Mouse (Mus musculus) liver, embryonic 11.5 days (tissue): ENCODE data around the gene Zmym4. TPM values are rescaled to one million over a fixed set of nuclear protein-coding genes. Genes with fewer than 3 reads are reported as not detected.
A peak's percentile ranks its signal among the peaks of the same experiment; 100 is the strongest.
"Not testable (repeated sequence)": the region's sequence is repeated elsewhere in the genome, so short reads cannot be mapped to it uniquely, and the experiment has no call there.

ENCODE experiments used
- ATAC-seq: fragments of 200-750 bp; cut with Nextera tagmentation; replicated peaks from 2 replicates; pipeline ENCODE4 v1.8.0; 2017; ENCODE audit warnings: moderate number of reproducible peaks, mild to moderate bottlenecking, moderate TSS enrichment, moderate library complexity; ENCODE audit not compliant: low FRiP score
- DNase-seq: peaks from one replicate; pipeline ENCODE4 v3.0.0-alpha.2; 2017; ENCODE audit warnings: low spot score
- H3K27ac ChIP-seq: fragments of 300-500 bp; sonication (generic); 2 replicates; pipeline ENCODE4 v1.5.1; 2014; ENCODE audit warnings: mild to moderate bottlenecking, low read depth, low read length, control low read depth
- H3K27me3 ChIP-seq: fragments of 300-500 bp; sonication (generic); replicated peaks from 2 replicates; pipeline ENCODE4 v1.6.1; 2014; ENCODE audit warnings: low read length, mixed read lengths; ENCODE audit not compliant: control insufficient read depth, insufficient read depth
- H3K36me3 ChIP-seq: fragments of 300-500 bp; sonication (generic); 2 replicates; pipeline ENCODE4 v1.6.1; 2014; ENCODE audit warnings: mild to moderate bottlenecking, low read length, moderate library complexity, mixed read lengths; ENCODE audit not compliant: control insufficient read depth, insufficient read depth
- H3K4me1 ChIP-seq: fragments of 300-500 bp; sonication (generic); replicated peaks from 2 replicates; pipeline ENCODE4 v1.6.1; 2014; ENCODE audit warnings: low read length, mixed read lengths; ENCODE audit not compliant: control insufficient read depth, insufficient read depth
- H3K4me2 ChIP-seq: fragments of 300-500 bp; sonication (generic); 2 replicates; pipeline ENCODE4 v1.6.1; 2014; ENCODE audit warnings: mild to moderate bottlenecking, control low read depth, moderate library complexity
- H3K4me3 ChIP-seq: fragments of 300-500 bp; sonication (generic); 2 replicates; pipeline ENCODE4 v1.5.1; 2014; ENCODE audit warnings: low read depth, low read length, control low read depth
- H3K9ac ChIP-seq: fragments of 300-500 bp; sonication (generic); 2 replicates; pipeline ENCODE4 v1.6.1; 2014; ENCODE audit warnings: low read depth, low read length, control low read depth
- H3K9me3 ChIP-seq: fragments of 300-500 bp; sonication (generic); 2 replicates; pipeline ENCODE4 v1.6.1; 2016; ENCODE audit warnings: low read length, inconsistent platforms, mixed read lengths; ENCODE audit not compliant: control insufficient read depth
- WGBS: fragments of 180-500 bp; shearing (Covaris S2); extraction: QIAGEN DNeasy Blood & Tissue Kit; methylation state at CpG from one replicate; pipeline ENCODE4 v1.1.7; 2014; 5-methylcytosine and 5-hydroxymethylcytosine counted together
- polyA plus RNA-seq: library from polyadenylated mRNA; unstranded; fragments of >200 nt; fragmentation: Nextera tagmentation; extraction: Ambion mirVana; gene quantifications from 2 replicates; pipeline ENCODE4 v1.2.1, GENCODE M21; 2014

The Zmym4 gene
- polyA plus RNA-seq = 13.6 and 13.7 TPM in 2 replicates

DNA sequence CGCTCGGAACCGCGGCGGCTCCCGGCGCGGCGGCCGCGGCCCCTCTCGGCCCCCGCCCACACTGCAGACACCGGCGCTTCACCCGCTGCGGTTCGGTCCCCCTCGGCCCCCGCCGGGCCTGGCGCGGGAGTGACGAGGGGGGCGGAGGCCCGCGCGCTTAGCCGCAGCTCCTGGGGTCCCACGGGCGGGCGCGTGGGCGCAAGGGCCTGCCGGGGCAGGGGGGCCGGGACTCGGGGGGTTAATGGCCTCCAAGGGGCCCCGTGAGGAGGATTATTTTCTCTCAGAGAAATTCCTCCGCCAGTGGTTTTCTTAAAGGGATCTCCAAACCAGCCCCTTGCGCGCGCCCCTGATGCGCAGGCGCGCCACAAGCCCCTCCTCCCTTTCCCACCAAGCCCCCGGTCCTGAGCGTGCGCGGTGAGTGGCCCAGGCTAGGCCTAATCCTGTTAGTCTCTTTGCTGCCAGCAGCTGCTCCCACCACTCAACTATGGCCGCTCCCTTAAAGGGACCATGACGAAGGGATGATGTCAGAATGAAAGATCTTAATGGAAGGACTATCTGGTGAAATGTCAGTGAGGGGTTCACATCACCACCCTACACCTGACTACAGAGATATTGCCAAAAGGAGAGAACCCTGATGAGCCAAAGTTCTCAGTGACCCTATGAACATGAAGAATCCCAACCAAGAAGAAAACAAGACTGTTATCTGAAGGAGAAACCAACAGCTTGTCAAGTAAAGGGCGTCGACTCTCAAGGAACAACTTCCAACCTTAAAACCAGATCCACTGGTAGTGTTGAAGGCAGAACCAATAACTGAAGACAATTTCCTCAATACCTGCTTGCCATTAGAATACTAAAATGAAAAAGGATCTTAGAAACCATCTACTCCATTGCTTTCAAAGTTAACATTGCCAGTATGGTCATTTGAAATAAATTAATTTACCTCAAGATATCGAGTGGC lies at the start of gene Zmym4:
Zmym4 (minus strand) TSS at position 272 of the 958 bp plus-strand sequence.
- Histone ChIP-seq H3K9me3 (no peaks in the 10 kb centered on the region), H3K4me3 (peak within 1 kb of the TSS; percentile 99), H3K4me2 (peak within 1 kb of the TSS; percentile 73), H3K27ac (peak within 1 kb of the TSS; percentile 89), H3K27me3 (no peaks in the 10 kb centered on the region), H3K36me3 (no peaks in the 10 kb centered on the region), H3K9ac (peak within 1 kb of the TSS; percentile 97), H3K4me1 (no peaks in the 10 kb centered on the region)
- WGBS = 5% methylated on average over 49 of the region's 54 CpGs
- peak; percentile 89 for DNase-seq
- ATAC-seq = peak; percentile 96

DNA sequence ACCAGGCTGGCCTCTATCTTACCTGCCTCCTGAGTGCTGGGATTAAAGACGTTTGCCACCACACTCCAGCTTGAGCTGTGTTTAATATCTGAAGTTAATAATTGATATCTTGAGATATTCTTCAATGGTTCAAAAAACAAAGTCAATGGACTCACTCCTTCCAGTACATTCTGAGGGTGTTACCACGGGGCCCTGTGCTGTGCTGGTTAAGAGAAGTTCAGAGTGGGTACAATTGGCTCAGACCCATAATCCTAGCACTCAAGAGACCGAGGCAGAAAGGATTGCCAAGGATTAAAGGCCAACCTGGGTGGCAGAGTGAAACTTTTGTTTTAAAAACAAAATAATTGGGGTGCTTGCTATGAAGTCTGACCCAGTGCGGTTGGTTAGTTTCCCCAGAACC lies 48.4 kb upstream of the Zmym4 start:
- ATAC-seq (no peak), DNase-seq (no peak)
- Histone ChIP-seq H3K4me1 (0 out of 2 replicates have a peak, but pooled peaks cover 3% of the 10 kb centered on the region), H3K27ac (no peak overlapping the region), H3K36me3 (no peaks in the 10 kb centered on the region), H3K4me2 (no peak overlapping the region), H3K4me3 (no peak overlapping the region), H3K9ac (no peak overlapping the region), H3K9me3 (no peaks in the 10 kb centered on the region), H3K27me3 (no peaks in the 10 kb centered on the region)
- WGBS = 83% methylated on average over 4 of the region's 4 CpGs

DNA sequence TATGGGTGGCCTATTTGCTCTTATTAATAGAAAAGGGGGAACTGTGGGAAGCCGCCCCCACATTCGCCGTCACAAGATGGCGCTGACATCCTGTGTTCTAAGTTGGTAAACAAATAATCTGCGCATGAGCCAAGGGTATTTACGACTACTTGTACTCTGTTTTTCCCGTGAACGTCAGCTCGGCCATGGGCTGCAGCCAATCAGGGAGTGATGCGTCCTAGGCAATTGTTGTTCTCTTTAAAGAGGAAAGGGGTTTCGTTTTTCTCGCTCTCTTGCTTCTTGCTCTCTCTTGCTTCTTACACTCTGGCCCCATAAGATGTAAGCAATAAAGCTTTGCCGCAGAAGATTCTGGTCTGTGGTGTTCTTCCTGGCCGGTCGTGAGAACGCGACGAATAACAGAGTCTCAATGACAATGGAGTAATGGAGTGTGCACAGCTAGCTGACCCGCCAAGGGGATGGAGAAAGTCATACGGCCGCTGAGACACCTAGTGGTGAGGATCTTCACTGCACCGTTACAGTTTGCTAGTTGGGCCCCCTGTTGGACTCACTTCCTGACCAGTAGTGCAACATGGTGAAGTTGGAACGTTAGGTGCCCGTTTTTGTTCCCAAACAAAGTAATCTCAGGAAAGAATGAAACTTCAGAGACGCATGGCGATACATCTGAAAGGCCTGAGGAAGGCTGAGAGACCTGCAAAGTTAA lies 47.5 kb upstream of the Zmym4 start:
- WGBS = 20% methylated on average over 14 of the region's 26 CpGs
- peak overlapping the region; percentile 31 for H3K4me3 ChIP-seq
- not testable (repeated sequence) for H3K27ac ChIP-seq, H3K27me3 ChIP-seq, H3K36me3 ChIP-seq, H3K9me3 ChIP-seq, H3K4me1 ChIP-seq
- ATAC-seq (peak; percentile 93), DNase-seq (peak; percentile 75)
- H3K4me2 ChIP-seq = peak overlapping the region; percentile 49
- H3K9ac ChIP-seq = peak overlapping the region; percentile 43; the same call in 1 of the 2 replicates

DNA sequence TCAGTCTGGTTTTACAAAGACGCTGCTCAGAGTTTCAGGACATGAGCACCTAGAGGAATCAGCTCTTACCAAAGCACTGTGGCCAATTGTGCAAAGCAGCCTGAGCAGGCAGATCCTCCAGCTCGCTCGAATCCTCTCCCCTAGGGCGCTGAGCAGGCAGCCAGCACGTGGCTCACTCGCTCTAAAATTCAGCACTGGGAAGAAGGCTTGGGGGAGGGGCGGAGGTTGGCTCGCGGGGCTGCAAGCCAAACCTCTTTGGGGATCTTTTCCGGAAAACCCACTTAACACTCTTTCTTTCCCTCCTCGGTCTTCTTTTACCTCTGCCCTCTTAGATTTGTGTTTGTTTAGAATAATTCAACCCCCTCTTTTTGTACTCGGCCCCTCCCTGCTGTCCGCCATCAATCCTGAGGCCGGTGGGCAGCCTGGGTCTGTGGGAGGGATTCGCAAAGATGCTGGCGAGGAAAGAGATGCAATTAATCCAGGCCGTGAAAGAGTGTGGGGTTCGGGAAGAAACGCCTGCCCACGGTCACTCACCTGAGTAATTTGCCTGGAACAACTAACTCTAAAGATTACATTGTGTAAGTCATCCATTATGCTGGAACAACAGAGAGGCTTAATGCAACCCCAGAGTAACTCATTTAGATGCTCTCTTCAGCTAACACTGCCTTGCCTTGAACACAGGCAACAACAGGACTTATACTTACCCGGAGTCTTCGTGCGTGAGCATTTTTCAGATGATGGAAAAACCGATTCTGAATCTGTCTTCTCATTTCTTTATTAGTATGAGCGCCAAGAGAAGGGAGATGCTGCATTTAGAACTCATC lies 37.4 kb upstream of the Zmym4 start:
- no peaks in the 10 kb centered on the region for H3K4me1 ChIP-seq
- 0 out of 2 replicates have a peak, but pooled peaks have one; percentile 43 for ATAC-seq
- 22% methylated on average over 25 of the region's 25 CpGs for WGBS

DNA sequence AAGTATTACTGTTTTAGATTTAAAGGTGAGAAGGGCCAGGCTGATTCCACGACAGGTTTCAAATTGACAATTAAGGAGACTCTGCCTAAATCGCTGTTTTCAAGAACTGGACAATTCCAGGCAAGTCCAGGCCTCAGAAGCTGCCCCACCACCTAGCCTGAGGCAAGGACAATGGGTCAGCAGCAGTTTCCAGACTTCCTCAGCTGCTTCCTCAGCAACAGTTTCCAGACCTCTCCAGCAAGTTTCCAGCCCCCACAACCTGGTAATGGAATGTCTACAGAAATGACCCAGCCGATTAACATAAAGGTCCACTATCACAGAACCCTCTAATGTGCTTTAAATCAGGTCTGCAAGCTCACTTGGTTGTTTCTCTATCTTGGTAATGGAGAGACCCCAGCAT lies 36.4 kb upstream of the Zmym4 start:
- no peak for ATAC-seq
- no peak for DNase-seq
- 80% methylated on average over 3 of the region's 3 CpGs for WGBS
- Histone ChIP-seq H3K27ac (no peak overlapping the region), H3K4me3 (no peak overlapping the region), H3K27me3 (peaks cover 4% of the 10 kb centered on the region; the same call in 1 of the 2 replicates), H3K4me1 (no peaks in the 10 kb centered on the region), H3K9ac (no peak overlapping the region), H3K9me3 (no peaks in the 10 kb centered on the region), H3K36me3 (no peaks in the 10 kb centered on the region), H3K4me2 (no peak overlapping the region)

More for the DNA sequence above, 37.4 kb upstream of the Zmym4 start:
- H3K36me3 ChIP-seq = no peaks in the 10 kb centered on the region
- H3K27ac ChIP-seq = no peak overlapping the region
- H3K4me2 ChIP-seq = peak overlapping the region; percentile 54
- peak; percentile 59 for DNase-seq
- H3K9me3 ChIP-seq = no peaks in the 10 kb centered on the region
- peak overlapping the region; percentile 16 for H3K4me3 ChIP-seq
- H3K9ac ChIP-seq = 0 out of 2 replicates have a peak overlapping the region, but pooled peaks have one; percentile 10
- peaks cover 4% of the 10 kb centered on the region; the same call in 1 of the 2 replicates for H3K27me3 ChIP-seq

DNA sequence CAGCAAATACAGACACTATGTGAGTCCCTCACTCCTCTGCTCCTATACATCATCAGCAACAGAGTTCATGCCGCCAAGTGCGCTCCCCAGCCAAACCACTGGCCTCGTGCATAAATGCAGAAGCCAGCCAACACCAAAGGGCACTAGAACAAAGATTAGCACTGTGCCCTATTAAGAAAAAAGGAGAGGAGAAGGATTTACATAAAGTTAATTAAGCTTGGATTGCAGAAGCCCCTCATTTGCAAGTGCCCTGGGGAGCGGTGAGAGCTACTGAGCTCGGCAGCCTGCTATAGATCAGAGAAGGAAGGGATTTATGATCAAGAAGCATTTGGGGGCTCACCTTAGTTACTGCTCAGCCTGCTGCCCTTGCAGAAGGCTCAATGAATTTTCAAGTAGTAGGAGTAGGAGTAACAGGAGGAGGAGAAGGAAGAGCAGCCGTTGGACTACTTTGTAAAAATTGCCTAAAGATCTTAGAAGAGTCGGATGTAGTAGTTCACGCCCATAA lies 32.7 kb upstream of the Zmym4 start:
- Histone ChIP-seq H3K4me3 (no peak overlapping the region), H3K9me3 (no peaks in the 10 kb centered on the region), H3K36me3 (no peaks in the 10 kb centered on the region), H3K9ac (no peak overlapping the region), H3K27ac (no peak overlapping the region), H3K4me1 (no peaks in the 10 kb centered on the region), H3K27me3 (peaks cover 4% of the 10 kb centered on the region; the same call in 1 of the 2 replicates), H3K4me2 (no peak overlapping the region)
- DNase-seq = no peak
- 45% methylated on average over 8 of the region's 8 CpGs for WGBS
- no peak for ATAC-seq

DNA sequence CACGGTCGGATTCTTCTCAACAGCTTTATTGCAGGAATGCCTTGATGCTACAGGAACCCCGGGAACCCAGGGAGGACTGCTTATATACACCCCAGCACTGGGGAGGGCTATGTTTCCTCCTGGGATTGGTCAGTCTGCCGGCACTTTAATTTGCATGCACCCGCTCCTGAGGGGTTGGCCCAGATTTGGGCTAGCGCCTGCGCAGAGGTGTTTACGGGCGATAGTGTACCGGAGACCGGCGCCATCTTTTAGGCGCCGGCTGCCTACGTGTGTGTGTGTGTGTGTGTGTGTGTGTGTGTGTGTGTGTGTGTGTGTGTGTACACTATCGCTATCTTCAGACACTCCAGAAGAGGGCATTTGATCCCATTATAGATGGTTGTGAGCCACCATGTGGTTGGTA lies 31.4 kb upstream of the Zmym4 start:
- H3K9me3 ChIP-seq, H3K4me2 ChIP-seq, DNase-seq, H3K36me3 ChIP-seq, H3K4me1 ChIP-seq, H3K4me3 ChIP-seq, ATAC-seq, H3K9ac ChIP-seq, H3K27ac ChIP-seq, H3K27me3 ChIP-seq: not testable (repeated sequence)
- WGBS = 95% methylated on average over 16 of the region's 16 CpGs

DNA sequence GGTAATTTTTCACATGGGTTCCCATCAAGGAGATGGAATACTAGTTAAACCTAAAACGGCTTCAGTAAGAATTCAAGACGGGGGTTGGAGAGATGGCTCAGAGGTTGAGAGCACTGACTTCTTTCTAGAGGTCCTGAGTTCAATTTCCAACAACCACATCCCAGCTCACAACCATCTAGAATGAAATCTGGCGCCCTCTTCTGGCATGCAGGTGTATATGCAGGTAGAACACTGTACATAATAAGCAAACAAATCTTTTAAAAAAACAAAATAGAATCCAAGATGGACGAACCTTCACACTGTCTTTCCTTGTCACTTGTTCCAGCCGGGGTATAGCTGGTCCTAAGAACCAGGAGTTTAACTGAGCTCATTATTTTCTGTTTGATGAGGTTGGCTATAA lies 24.4 kb upstream of the Zmym4 start:
- ATAC-seq (no peak), DNase-seq (no peak)
- Histone ChIP-seq H3K27me3 (no peaks in the 10 kb centered on the region), H3K4me3 (no peak overlapping the region), H3K4me1 (no peaks in the 10 kb centered on the region), H3K9ac (no peak overlapping the region), H3K9me3 (no peaks in the 10 kb centered on the region), H3K27ac (no peak overlapping the region), H3K4me2 (no peak overlapping the region), H3K36me3 (no peaks in the 10 kb centered on the region)
- WGBS = 47% methylated on average over 5 of the region's 5 CpGs
